Mouse (Mus musculus) induced T-regulatory cell, adult 2 months (primary cell): ENCODE results near the gene Camk2d.
A peak's percentile ranks its signal among the peaks of the same experiment; 100 is the strongest.

Experiments
- DNase-seq: peaks from one replicate; pipeline ENCODE4 v3.0.0-alpha.2; 2012; ENCODE audit warnings: low read depth

Gene Camk2d

DNA sequence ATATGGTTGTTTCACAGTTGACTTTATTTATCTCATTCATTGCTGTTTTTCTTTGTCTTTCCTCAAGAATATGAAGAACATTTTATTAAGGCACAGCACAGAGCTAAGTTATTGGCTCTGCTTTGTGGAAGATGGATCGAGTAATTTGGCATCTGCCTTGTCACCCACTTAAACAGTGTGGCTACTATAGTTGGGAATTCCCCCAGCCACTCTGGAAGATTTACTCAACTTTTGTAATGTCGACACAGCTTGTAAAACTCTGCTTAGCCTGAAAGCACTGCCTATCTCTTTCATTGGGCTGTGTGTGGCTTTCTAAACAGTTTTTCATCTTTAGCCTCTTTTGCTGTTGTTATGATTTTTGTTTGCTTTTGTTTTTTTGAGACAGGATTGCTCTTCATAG, 56.3 kb downstream of the Camk2d start:
- DNase-seq, result peak; percentile 56

- DNase-seq, result no peak
Observed at GRCm38 (mm10) chr3:126653118-126653517, 57.0 kb downstream of the Camk2d start.

DNA sequence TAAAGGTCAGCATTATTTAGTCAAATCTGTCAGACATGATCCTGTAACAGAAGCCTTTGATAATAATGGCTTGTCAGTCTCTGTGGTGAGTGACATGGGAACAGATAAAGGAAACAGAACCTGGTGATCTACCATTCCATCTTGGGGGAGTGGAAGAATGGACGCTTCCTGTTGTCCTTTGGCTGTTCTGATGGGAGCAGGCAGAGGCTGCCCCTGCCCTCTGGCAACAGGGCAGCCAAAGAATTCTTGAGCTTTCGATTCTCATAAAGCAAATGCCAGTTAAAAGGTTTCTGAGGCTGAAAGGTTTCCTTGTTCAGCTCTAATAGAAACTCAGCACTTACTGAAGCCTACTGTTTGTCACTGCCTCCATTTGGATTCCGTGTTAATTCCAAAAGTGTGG, 60.1 kb downstream of the Camk2d start:
- peak; percentile 23 for DNase-seq

DNA sequence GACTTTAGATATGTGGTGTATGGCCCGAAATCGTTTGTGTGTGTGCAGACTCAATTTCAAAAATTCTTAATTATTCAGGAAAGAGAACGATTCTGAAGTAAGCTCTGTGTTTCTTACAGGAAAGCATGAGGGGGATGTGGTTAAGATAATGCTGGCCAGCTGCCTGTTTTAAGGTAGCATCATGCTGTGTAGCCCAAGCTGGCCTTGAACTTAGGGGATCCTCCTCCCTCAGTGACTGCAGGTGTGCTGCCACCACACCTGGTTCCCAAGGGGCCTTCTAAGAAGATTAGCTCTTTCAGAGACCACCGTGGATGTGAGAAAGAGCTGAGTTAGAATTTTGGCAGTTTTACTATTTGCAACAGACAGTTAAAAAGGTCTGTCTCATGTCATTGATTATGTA, 61.8 kb downstream of the Camk2d start:
- peak; percentile 60 for DNase-seq

DNA sequence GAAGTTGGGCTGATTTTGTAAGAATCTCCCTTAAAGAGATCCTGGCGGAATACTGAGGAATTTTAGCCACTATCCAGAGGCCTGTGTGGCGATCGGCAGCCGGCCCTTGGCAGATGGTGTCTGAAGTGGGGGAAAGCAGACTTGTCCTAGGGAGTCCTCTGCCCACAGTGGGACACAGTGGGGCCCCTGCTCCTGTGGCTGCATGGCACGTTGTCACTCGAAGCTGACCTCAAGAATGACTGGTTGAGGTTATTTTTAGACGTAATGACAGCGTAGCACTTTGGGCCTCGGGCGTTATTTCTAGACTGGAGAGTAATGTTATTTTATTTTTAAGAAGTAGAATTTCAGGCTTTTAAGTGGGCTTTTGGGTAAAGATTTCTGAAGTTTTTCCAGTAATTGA, 62.7 kb downstream of the Camk2d start:
- DNase-seq, result peak; percentile 55

- peak; percentile 52 for DNase-seq
Observed at GRCm38 (mm10) chr3:126659235-126659634, 63.1 kb downstream of the Camk2d start.

DNA sequence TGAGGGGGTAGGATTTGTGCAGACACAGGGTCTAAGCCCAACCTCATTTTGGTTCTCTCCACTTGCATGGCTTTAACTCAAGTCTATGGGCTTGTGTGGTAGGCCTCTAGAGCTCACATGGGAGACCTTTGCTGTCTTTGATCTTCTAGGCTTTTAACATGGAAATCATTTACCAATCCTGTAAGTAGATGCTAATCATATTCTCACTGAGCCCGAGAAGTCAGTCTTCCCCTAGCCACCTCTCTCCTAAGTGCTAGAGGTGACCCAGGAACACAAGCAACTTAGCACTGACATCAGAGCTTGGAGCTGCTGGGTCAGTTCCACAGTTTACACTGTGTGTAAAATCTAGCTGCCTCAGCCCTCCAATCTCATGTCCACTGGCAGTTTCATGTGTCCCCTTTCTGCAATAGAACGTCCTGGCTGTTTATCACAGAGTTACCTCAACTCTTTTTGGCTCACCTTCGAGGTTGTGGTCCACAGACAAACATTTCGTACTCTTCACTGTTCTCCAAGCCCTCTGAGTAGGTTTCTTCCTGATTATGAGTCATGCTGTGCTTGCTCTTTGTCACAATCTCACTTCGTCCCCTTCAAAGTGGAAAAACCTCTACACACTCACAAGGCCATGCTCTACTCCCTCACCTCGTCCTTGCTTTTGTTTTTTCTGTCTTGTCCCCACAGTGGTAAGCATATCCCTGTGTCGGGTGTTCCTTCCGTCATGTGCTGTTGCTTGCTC, 63.9 kb downstream of the Camk2d start:
- peak; percentile 81 for DNase-seq

DNA sequence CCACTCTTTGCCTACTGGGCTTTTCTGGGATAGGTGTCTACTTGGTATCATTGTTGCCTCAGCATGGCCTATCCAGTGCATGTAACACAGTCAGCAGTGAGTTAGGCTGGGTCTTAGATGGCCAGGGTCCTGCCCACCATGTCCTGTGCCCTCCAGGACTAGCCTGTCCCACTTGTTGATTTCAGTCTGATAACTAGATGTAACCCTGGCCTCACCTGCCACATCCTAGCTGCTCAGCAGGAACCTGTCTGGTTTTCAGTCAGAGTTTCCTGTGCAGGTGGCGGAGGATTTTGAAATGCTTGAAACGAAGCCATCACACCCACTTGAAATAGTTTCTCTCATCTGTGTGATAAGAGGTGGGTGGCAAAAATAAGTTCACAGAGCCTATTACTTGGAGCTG, 64.5 kb downstream of the Camk2d start:
- peak; percentile 88 for DNase-seq

- no peak for DNase-seq
Observed at GRCm38 (mm10) chr3:126660986-126661385, 64.9 kb downstream of the Camk2d start.

- peak; percentile 85 for DNase-seq
Observed at GRCm38 (mm10) chr3:126661920-126662319, 65.8 kb downstream of the Camk2d start.

DNA sequence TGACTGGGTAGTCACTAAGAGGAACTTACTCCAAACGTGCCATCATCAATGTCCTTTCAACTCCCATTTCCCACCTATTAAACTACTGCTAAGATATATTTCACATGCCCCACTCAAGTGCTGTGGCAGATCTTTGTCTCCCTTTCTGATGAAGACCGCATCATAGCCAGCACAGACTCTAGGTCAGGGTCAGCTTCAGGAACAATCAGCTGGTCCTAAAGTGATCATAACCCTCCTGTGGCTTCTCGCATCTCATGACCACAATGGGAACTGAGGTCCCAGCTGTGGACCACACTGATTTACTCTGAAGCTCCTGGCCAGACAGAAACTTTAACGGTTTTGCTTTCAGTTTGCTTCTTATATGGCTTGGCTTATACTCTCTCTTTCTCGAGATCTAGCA, 67.3 kb downstream of the Camk2d start:
- peak; percentile 76 for DNase-seq

DNA sequence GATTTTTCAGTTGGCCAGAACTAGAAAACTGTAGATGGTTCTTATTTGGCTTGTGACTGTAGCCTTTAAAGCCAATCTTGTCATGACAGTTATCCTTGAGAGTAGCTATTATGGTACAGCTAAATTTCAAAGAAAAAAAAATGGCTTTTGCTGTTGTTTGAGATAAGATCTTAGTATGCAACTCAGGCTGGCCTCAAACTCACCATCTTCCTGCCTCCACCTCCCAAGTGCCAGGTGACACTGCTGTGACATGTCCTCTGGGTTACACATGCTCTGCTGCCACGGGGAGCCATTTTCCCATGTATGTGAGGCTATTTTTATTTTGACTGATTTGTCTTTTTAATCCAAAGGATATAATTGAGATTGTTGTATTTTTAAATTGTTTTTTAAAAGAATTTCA, 69.8 kb downstream of the Camk2d start:
- peak; percentile 63 for DNase-seq

GRCm38 (mm10) chr3:126667019-126667418, 70.9 kb downstream of the Camk2d start:
- DNase-seq, result no peak

DNA sequence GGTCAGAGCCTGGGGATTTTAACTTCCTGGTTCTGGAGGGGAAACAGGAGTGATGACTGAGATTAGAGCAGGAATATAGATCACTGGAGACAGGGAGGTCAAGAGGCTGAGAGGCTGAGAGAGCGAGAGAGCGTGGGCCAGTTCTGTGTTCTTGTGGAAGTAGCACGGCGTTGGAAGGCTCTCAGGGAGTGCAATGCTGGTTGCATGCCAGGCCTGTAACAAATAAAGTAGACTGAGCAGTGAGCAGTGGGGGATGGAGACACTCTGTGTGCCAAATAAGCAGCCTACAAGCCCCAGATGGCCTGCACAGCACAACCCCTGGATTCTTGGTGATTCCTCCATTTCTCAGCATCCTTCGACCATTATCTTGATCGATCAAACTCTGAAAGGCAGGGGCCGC, 71.3 kb downstream of the Camk2d start:
- no peak for DNase-seq

- DNase-seq, result no peak
Observed at GRCm38 (mm10) chr3:126668123-126668522, 72.0 kb downstream of the Camk2d start.

DNA sequence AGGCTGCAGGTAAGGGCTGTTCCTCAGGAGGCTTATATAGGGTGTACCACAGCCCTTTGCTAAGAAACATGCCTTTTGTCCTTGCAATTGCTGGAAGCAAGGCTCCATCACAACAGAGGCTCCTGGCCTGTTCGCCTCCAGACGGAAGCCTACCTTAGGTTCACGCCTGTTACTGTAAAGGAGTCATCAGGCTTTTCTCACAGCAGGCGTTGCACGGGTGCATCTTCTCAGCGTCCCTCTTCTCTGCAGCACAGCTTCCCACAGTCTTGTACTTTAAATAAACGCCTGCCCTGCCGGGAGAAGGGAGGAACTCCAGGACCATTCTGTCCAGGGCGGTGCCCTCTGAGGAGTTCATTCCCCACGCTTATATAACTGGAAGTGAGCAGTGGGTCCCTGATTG, 72.6 kb downstream of the Camk2d start:
- DNase-seq, result no peak

GRCm38 (mm10) chr3:126670413-126670812, 74.3 kb downstream of the Camk2d start:
- DNase-seq, result no peak

DNA sequence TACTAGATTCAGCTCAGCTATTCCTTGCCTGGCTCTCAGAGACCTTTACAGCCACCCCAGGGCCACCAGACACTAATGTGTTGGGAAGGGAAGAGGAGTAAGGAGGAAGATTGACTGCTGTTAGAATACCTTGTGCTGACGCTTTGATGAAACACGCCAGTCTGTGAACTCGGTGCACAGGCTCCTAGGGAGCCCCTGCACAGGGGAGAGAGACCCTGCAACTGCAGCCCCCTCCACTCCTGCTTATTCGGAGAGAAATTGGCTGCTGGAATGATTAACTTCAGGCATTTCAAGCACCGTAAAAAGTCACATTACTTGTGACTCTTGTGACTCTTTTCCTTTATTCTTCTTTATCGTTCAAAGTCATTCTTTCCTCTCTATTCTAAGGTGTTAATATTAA, 75.2 kb downstream of the Camk2d start:
- no peak for DNase-seq

GRCm38 (mm10) chr3:126681051-126681450, 84.9 kb downstream of the Camk2d start:
- DNase-seq, result no peak

DNA sequence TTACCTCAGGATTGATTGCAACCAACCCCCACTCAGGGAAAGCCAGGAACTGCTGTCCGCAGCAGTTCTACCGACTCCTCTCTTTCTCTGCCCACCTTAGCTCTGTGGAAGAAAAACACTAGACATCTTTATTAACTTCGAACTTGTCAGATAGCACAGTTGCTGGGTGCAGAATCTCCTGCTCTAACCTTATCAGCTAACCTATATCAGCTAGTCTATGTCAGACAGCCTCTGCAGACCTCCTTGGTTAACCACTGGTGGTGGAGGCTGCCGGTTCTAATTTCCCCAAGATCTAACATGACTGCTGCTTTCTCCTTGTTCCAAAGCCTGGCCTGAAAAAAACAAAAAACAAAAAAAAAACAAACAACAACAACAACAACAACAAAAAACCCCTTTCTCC, 85.9 kb downstream of the Camk2d start:
- peak; percentile 30 for DNase-seq

- DNase-seq, result no peak
Observed at GRCm38 (mm10) chr3:126685363-126685762, 89.3 kb downstream of the Camk2d start.

- peak; percentile 34 for DNase-seq
Observed at GRCm38 (mm10) chr3:126687150-126687549, 91.0 kb downstream of the Camk2d start.

GRCm38 (mm10) chr3:126688516-126688915, 92.4 kb downstream of the Camk2d start:
- DNase-seq, result no peak
